Mouse (Mus musculus) naive thymus-derived CD4-positive, alpha-beta T cell, adult 5 months (primary cell): ENCODE results near the gene Satb1. TPM values are rescaled to one million over a fixed set of nuclear protein-coding genes. Genes with fewer than 3 reads are reported as not detected.

Source experiments
- polyA plus RNA-seq: library from polyadenylated mRNA; unstranded; fragments of 100-300 nt; shearing (Covaris generic); gene quantifications from one replicate; pipeline ENCODE4 v1.2.1, GENCODE M21; 2017

Gene Satb1
- 1,616 TPM for polyA plus RNA-seq

GRCm38 (mm10) chr17:51832900-51833577 is at the start of gene Satb1:
Gene Satb1, minus strand, starts transcription at chr17:51833290.

